Mouse (Mus musculus): ENCODE data around the gene Map2k2.
"Not testable (repeated sequence)": the region's sequence is repeated elsewhere in the genome, so short reads cannot be mapped to it uniquely, and the experiment has no call there.

Map2k2 gene

DNA sequence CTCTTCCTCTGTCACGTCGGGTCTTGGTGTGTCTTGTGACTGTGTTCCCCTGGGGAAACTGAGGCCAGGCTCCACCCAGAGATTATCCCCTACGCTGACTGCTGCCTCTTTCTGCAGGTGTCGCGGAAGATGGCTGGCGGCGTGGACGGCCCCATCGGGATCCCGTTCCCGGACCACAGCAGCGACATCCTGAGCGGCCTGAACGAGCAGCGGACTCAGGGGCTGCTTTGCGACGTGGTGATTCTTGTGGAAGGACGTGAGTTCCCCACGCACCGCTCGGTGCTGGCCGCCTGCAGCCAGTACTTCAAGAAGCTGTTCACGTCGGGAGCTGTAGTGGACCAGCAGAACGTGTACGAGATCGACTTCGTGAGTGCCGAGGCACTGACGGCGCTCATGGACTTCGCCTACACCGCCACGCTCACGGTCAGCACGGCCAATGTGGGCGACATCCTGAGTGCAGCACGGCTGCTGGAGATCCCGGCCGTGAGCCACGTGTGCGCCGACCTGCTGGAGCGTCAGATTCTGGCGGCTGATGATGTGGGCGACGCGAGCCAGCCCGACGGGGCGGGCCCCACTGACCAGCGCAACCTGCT is 38.2 kb downstream of the Map2k2 start:
- DNase-seq: no peak

DNA sequence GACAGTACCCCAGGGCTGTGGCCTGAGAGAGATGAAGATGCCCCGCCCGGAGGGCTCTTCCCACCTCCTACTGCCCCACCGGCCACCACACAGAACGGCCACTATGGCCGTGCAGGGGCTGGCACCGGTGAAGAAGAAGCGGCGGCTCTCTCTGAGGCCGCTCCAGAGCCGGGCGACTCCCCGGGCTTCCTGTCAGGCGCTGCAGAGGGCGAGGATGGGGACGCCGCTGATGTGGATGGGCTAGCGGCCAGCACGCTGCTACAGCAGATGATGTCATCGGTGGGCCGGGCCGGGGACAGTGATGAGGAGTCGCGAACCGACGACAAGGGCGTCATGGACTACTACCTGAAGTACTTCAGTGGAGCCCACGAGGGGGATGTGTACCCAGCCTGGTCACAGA is 39.0 kb downstream of the Map2k2 start:
- peak; percentile 36 for DNase-seq

DNA sequence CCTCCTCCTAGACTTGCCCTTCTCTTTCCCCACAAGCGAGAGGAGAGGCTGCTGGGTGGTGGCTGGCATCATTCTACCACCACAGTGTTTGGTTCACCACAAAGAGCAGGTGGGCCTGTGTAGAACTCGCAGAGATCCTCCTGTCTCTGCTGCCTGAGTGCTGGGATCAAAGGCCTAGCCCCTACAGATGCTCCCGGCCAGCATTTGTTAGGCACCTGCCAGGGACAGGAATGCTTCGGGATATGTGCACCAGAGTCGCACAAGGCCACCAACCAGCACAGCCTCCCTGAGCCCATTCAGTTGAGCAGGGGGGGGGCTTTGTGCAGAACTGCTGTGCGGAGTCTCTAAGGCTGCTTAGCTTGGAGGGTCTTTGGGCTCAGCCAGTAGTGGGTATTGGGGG is 39.6 kb downstream of the Map2k2 start:
- no peak for DNase-seq

DNA sequence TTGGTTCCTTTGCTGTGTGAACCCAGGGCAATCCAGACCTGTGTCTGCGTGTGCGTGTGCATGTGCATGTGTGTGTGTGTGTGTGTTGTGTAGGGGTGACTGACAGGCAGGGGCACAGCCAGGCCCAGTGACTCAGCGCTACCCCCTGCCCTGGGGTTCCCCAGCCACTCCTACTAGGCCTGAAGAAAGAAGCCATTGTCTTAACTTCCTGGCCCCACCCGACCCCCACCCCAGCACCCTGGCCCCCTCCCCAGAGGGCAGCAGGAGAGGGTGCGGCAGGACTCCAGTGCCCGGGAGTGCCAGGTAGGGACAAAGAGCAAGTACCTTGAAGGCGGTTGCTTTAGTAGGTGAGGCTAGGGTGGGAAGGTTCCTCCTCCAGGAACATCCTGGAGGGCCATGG is 40.1 kb downstream of the Map2k2 start:
- DNase-seq: no peak

DNA sequence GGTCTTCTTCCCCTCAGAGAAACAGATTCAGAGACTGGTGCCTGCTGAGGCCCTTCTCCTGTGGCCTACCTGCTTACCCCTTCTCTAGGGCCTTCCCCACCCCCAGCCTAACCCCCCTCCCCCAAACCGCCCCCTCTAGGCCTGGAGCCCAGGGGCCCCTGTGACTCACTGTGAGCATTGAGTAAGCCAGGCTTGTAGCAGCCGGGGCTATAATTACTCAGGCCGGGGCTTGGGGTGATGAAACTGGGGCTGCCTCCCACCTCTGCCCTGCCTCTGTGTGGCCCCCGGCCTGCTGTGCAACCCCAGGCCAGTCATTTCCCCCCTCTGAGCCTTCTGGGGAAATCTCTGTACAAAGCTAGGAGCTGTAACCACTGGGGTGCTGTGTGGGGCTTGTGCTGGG is 40.6 kb downstream of the Map2k2 start:
- no peak for DNase-seq

DNA sequence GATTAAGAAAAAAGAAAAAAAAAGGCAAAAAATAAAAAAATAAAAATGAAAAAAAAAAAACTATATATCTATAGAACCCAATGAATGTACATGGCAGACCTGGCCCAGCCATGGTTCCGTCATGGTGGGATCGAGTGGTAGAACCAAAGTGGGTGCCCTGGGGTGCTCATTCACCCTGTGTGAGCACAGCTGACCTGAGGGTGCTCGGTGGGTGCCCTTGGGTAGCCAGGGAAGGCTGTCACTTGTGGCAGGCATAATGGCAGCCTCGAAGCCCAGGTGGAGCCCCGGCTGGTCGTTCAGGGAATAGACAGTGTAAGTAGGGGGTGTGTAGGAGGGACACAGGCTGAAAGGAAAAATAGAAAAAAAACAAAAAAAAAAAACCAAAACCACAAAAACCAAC is 45.5 kb downstream of the Map2k2 start:
- DNase-seq: no peak

DNA sequence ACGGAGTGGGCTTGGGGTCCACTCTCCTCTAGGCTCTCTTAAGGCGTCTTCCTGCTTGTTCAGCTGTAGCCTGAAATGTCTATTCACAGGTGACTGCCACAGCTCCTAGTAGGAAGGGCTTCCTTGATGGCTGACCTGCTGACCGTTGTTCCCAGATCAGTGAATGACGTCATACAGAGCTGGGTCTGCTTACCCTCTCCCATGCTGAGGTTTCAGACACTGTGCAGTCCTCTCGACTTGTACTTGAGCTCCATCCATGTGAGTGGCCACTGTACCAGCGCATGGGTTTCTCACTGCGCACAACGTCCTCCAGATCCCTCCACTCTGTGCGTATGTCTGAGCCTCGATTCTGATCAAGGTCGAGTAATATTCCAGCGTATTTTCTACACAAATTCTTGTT is 46.9 kb downstream of the Map2k2 start:
- no peak for DNase-seq

DNA sequence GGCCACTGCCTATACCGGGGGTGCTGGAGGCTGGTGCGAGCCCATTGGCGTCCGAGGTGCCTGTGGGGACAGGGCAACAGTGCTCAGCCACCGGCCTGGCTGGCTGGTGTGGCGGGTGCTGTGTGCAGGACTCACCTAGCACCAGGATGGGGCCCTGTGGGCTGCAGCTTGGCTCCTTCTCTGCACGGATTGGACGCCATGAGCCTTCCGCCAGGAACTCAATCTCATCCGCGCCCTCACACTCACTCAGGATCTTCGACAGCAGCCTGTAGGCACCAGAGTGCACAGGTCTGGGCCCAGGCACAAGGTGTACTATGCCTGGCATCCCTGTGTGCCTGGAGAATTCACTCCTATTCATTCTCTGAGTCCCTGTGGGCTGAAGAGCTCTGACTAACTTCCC is 48.6 kb downstream of the Map2k2 start:
- DNase-seq: no peak

DNA sequence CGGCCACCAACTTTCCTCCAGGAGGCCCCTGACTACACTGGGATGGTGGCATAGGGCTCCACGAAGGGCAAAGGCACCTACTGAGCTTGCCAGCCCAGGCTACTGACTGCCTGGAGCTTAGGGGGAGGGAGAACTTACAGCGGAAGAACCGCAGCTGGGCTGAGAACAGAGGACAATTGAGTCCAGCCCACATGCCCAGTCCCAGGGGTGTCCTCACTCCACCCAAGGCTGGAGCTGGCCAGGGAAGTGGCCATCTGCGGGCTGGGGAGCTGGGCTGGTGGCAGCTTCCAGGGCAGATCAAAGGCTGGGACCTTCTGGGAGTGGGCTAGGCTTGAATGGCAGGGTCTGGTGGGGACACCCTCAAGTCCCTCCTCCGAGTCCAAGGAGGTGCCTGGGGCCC is 49.0 kb downstream of the Map2k2 start:
- no peak for DNase-seq

DNA sequence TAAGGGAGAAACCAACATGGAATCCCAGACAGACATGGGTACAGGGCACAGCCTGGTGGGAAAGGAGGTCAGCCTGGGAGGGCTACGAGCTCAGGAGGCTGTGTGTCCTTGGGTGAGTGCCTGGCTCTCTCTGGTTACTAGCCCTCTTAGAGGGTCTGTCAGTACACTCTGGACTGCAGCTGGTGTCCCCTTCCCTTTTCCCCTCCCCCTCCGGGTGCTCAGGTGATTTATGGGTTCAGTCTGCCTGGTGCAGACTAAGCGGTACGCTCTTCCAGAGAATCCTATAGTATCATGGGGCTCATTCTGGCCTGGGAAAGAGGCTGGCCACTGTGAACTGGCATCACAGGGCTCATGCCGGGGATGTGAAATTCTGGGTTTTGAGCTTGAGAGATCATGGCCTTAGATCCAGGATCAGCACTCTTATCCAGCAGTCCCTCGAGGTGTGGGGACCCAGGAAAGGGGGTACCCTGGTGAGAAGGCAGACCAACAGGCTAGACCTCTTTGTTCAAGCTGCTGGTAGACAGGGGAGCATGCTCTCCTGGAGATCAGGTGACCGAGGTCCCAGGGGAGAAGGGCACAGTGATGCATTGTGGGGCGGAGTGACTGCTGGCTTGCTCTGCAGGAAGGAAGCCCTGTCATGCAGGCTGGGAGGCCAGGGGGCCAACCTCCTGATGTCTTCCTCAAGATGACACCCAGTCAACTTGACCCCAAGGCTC is 56.0 kb downstream of the Map2k2 start:
- DNase-seq: peak; percentile 56

DNA sequence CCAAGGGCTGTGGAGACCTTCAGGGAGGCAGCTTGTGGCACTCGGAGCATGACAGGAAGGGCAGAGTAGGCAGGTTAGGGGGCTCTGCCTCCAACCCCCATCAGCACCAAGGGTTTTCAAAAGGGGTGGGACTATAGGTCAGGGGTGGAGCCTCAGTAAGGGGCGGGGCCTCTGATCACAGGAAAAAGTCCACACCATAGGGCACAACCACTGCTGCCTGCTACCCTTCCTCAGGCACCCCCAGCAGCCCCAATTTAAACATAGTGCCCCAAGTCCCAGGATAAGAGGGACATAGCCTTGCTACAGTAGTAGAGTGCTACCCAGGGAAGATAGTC is 56.6 kb downstream of the Map2k2 start:
- no peak for DNase-seq

DNA sequence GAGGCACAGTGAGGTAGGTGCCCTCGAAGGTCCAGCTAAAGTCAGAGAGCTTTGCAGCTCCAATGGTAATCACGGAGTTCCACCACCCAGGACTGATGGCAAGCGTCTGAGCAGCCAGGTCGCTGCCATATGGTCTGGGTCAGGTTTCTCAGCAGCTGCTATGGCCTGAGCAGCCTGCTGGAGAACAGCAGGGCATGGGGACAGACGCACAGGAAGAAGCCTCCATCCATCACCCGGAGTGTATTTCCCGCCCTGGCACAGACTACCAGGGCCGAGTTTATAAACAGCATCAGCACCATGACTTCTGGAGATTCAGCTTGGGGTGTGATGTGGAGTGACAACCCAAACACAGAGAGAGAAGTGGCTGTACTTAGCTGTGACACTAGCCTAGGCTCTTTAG is 59.4 kb downstream of the Map2k2 start:
- DNase-seq: no peak

DNA sequence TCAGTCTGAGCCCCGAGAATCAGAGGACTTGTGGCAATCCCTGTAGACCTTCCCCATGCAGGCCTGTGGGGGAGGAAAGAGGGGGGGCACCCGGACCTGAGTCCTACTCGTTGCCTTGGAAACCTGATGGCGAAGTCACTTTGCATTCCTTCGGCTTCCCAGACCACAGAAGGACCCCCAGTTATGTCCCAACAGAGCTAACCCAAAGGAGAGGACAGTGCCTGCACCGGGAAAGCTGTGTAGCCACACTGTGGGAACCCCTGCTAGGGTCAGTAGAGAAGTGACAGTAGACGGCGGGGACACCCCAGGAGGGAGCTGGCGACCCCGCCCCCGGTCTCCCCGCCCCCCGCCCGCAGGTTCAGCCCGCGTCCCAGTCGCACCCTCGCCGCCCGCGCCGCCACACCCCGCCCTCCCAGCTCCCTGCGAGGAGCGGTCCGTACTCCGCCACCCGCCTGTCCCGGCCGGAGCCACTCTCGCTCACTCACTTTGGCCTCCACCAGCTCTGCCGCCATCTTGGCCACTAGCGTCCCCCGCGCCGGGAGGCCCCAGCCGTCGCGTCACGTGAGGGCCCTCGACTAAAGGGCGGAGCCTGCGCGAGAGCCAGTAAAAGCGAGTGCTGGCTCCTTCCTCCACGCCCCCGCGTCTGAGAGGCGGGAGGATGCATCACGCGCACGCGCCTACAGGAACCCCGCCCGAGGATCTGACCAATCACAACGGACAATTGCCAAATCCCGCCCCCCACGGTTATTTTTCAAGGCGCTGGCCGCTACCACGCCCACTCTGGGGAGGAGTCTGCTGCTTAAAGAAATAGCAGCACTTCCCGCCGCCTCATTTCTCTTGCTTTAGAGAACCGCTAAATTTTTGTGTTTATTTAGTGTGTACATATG is 61.7 kb downstream of the Map2k2 start, which contains the start of gene Pias4:
Pias4 (minus strand) TSS at position 724 of the 887 bp plus-strand sequence.
- DNase-seq: peak; percentile 100

DNA sequence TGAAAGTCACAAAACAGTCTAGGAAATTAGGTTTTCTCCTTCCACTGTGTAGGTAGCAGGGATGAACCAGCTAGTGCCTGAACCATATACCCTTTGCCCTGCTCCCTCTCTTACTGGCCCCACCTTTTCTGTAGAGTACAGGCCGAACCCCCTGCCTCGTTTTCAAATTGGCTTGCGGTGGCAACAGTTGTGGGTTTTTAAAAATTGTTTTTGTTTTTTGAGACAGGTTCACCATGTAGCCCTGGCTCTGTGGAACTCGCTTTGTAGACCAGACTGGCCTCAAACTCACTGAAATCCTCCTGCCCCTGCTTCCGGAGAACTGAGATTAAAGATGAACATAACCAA is 62.3 kb downstream of the Map2k2 start:
- no peak for DNase-seq

DNA sequence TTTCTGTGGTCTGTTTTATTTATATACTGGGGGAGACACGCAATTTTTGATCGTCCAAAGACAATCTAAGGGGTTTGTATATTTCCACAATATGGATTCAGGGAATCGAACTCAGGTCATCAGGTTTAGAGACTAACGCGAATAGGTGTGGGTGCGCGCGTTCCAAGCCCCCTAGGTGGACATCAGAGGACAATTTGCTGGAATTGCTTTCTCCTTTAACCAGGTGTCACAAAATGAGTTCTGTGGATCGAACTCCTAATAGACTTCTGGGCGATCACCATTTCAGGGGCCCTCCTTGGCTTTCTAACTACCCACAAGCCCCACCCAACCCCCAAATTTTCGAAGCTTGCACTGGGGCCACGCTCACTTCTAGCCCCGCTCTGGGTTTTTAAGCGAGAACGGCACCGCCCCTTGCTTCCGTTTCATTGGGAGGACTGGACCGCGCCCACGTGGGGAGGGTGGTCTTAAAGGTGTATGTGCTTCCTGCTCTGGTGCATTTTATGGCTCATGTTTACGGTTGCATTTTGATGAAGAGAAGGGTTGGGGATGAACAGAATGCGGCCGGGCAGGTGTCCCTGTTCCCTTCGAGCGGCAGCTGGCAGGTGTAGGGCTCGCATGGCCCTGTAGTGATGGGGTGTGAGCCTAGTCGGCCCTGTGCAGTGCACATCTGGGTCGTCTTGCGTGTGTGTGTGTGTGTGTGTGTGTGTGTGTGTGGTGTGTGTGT is 63.0 kb downstream of the Map2k2 start:
- DNase-seq: peak; percentile 90

DNA sequence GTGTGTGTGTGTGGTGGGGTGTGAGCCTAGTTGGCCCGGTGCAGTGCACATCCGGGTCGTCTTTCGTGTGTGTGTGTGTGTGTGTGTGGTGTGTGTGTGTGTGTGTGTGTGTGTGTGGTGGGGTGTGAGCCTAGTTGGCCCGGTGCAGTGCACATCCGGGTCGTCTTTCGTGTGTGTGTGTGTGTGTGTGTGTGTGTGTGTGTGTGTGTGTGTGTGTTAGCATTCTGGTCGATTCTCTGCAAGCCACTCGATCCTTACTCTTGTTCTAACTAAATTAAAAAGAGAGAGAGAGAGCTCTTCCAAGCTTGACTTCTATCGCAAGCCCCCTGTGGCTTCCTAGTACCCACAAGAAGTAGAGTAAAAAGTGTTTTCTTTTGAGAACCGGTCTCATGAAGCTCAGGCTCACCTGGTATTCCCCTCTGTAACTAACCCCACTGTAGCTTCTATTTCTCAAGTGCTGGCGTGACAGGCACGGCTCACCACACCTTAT is 63.7 kb downstream of the Map2k2 start:
- not testable (repeated sequence) for DNase-seq

DNA sequence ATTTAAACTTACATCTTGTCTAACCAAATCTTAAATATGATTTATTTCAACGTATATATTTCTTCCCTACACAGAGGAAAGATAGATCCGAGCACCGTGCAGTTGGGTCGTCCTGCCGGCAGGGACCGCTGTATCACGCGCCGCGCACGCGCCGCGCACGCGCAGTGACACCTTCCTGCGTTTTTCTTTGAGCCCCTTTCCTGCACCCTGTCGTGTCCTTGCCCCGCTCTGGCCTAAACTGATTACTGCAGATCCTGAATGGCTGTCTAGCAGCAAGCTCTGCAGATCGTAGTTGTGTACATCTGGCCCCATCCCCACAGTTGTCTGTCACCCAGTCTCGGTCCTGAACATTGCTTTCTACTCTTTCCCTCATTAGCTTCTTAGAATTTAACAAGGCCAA is 67.4 kb downstream of the Map2k2 start:
- DNase-seq: peak; percentile 83

DNA sequence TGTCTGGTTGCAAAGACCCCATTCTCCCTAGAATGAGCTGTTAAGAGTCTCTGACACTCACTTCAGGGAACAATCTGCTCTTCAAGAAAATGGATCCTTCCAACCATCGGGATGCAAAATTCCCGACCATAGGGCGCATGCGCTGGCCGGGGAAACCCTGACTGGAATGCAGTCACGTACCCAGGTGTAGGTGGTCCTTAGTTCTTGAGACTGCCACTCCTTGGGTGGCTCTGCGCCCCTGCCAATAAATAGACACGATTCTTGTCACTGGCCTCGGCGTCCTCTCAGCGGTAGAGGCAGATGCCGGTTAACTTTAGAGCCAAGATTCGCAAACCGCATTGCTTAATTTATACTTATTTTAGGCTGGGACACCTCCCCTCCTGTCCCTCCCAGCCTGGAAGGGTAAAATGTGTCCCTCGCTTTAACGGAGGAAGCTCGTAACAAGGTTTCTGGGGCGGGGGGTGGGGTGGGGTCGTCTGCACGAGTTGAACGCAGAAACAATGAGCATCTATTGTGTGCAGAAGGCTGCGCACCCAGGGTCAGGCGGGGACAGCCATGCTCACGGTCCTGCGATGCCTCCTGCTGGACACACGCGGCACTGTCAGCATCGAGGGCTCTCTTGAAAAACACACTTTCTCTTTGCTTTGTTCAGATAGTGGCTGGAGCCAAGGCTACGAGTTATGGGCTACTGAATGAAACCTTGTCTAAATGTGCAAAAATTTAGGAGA is 69.1 kb downstream of the Map2k2 start:
- peak; percentile 92 for DNase-seq

DNA sequence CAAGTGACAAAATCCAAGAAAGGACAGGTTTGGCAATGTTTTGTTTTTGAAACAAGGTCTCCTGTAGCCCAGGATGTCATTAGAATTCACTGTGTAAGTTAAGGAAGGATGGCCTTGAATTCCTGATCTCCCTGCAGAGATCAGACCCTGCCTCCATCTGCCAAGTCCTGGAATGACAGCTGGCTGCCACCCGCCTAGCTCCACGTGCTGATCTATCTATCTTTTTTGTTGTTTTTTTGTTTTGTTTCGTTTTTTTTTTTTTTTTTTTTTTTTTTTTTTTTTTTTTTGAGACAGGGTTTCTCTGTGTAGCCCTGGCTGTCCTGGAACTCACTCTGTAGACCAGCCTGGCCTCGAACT is 69.6 kb downstream of the Map2k2 start:
- DNase-seq: not testable (repeated sequence)

DNA sequence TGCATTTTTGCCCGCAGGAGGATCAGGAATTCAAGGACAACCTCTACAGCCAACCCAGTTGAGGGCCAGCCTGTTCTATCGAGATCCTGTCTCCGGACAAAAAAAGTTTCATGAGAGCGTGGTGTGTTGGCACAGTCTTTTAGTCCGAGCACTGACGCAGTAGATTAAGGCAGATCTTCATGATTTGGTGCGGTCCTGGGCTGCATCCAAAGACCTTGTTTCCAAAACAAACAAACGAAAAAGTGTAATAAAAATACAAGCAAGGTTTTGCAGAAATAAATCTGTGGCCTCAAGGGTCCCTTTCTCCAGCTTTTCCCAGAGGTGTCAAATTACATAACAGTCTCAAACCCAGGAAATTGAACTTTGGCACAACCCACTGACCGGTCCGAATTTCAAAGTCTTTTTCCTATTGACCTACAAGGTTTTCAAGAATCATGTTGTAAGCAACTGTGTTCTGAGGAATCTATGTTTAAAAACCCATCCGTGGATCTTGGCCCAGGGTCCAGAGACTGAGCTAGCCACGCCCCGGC is 70.3 kb downstream of the Map2k2 start:
- no peak for DNase-seq

DNA sequence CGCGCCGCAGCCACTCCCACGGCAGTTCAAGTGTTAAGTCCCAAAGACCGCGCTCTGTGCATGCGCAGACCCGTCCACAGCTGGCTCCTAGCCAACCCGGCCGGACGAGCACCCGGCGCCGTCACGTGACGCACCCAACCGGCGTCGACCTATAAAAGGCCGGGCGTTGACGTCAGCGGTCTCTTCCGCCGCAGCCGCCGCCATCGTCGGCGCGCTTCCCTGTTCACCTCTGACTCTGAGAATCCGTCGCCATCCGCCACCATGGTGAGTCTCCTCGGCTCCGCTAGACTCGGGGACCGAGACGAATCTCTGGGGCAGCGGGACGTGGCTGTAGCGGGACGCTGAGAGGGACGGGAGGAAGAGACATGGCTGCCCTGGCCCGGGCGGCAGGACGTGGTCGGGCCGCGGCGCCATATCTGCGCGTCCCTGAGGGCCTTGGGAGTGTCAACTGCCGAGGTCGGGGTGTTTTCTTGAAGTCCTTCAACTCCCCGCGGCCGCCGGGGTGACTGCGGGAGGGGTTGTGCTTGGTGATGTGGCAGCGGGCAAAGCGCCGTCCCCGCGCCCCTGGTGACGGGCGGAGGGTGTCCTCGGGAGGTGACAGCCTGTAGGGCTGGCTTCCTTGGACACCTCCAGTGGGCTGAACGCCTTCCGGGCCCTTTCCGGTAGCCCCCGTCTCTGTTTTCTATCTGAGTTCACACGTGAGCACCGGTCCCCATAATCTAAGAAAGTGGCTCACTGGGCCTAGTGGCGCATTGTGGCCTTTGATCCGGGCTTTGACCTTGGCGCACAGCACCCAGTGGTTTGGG is 71.0 kb downstream of the Map2k2 start, which contains the start of gene Eef2:
Eef2 (plus strand) TSS at position 166 of the 806 bp plus-strand sequence.
- peak; percentile 100 for DNase-seq
